Mouse (Mus musculus): ENCODE measurements around the gene Kcnn3. TPM values are rescaled to one million over a fixed set of nuclear protein-coding genes. Genes with fewer than 3 reads are reported as not detected.

The Kcnn3 gene
- polyA plus RNA-seq, 1 experiment = 0.28 TPM

Other genes with a start within 250 kb of the Kcnn3 start
- gene Slc50a1, start 249.6 kb upstream of the Kcnn3 start, polyA plus RNA-seq (2012; ENCODE audit: insufficient read depth, insufficient read length, missing spikeins) = 28.3 and 33.1 TPM in 2 replicates
- gene Efna1, start 239.0 kb upstream of the Kcnn3 start, polyA plus RNA-seq (2012; ENCODE audit: insufficient read depth, insufficient read length, missing spikeins) = 5.6 and 6.3 TPM in 2 replicates
- gene Efna3, start 197.2 kb upstream of the Kcnn3 start, polyA plus RNA-seq (2012; ENCODE audit: insufficient read depth, insufficient read length, missing spikeins) = 0.44 TPM in 1 of 2 replicates, not detected in the other
- gene Efna4, start 182.1 kb upstream of the Kcnn3 start, polyA plus RNA-seq (2012; ENCODE audit: insufficient read depth, insufficient read length, missing spikeins) = 1.3 TPM in 1 of 2 replicates, not detected in the other
- 28.5 and 31.3 TPM in 2 replicates for gene Adam15, start 170.2 kb upstream of the Kcnn3 start, polyA plus RNA-seq (2012; ENCODE audit: insufficient read depth, insufficient read length, missing spikeins)
- gene Dcst2, start 158.2 kb upstream of the Kcnn3 start, polyA plus RNA-seq (2012; ENCODE audit: insufficient read depth, insufficient read length, missing spikeins) = 1.2 and 1.6 TPM in 2 replicates
- gene Dcst1, start 154.9 kb upstream of the Kcnn3 start, polyA plus RNA-seq (2012; ENCODE audit: insufficient read depth, insufficient read length, missing spikeins) = 0.75 TPM in 1 of 2 replicates, not detected in the other
- gene Zbtb7b, start 125.4 kb upstream of the Kcnn3 start, polyA plus RNA-seq (2012; ENCODE audit: insufficient read depth, insufficient read length, missing spikeins) = 93.2 and 121 TPM in 2 replicates
- gene Lenep, start 117.4 kb upstream of the Kcnn3 start, polyA plus RNA-seq (2012; ENCODE audit: insufficient read depth, insufficient read length, missing spikeins) = 1.3 TPM in 1 of 2 replicates, not detected in the other
- gene Flad1, start 108.3 kb upstream of the Kcnn3 start, polyA plus RNA-seq (2012; ENCODE audit: insufficient read depth, insufficient read length, missing spikeins) = 33.4 and 60.7 TPM in 2 replicates
- 5.9 and 10.9 TPM in 2 replicates for gene Cks1b, start 101.8 kb upstream of the Kcnn3 start, polyA plus RNA-seq (2012; ENCODE audit: insufficient read depth, insufficient read length, missing spikeins)
- gene Shc1, start 101.7 kb upstream of the Kcnn3 start, polyA plus RNA-seq (2012; ENCODE audit: insufficient read depth, insufficient read length, missing spikeins) = 36.0 and 37.2 TPM in 2 replicates
- gene Pygo2, start 90.0 kb upstream of the Kcnn3 start, polyA plus RNA-seq (2012; ENCODE audit: insufficient read depth, insufficient read length, missing spikeins) = 4.6 and 13.0 TPM in 2 replicates
- 18.9 and 25.8 TPM in 2 replicates for gene Pbxip1, start 83.5 kb upstream of the Kcnn3 start, polyA plus RNA-seq (2012; ENCODE audit: insufficient read depth, insufficient read length, missing spikeins)
- gene Pmvk, start 65.6 kb upstream of the Kcnn3 start, polyA plus RNA-seq (2012; ENCODE audit: insufficient read depth, insufficient read length, missing spikeins) = 191 and 194 TPM in 2 replicates
- gene Adar, start 194.9 kb downstream of the Kcnn3 start, polyA plus RNA-seq (2012; ENCODE audit: insufficient read depth, insufficient read length, missing spikeins) = 2.4 and 4.8 TPM in 2 replicates
- 0.54 and 1.3 TPM in 2 replicates for gene Chrnb2, start 244.5 kb downstream of the Kcnn3 start, polyA plus RNA-seq (2012; ENCODE audit: insufficient read depth, insufficient read length, missing spikeins)